Mouse (Mus musculus) small intestine, adult 10 weeks (tissue): ENCODE results near the gene Washc4. TPM values are rescaled to one million over a fixed set of nuclear protein-coding genes. Genes with fewer than 3 reads are reported as not detected.

Experiments
- polyA plus RNA-seq: library from polyadenylated mRNA; stranded (reverse); fragments of 350-450 nt; fragmentation: Illumina TruSeq; extraction: RNeasy Lipid Tissue Mini Kit (QIAGEN cat#74804); gene quantifications from one replicate; pipeline ENCODE4 v1.2.3, GENCODE M21; 2014; ENCODE audit warnings: low replicate concordance

Washc4 gene
- 41.2 TPM for polyA plus RNA-seq

GRCm38 (mm10) chr10:83543439-83544102, at the start of gene Washc4:
Gene Washc4 (plus strand): TSS chr10:83543752.

DNA sequence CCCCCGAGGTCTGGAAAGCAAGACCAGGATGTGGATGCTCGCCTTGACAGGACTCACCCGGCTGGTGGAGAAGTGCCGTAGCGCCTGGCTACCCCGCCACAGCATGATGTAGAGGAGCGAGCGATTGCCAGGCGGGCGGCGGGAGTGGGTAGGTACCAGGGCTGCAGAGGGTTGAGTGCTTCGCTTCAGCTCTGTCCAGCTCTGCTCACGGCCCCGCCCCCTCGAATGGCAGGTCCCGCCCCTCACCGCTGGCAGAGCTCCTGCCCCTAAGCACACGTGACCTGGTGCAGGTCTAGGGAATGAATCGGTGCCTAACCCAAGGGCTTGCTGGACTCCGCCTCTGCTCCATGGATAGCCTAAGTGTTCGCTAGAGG, 9.7 kb upstream of the Washc4 start, which contains the start of gene Aldh1l2:
Gene Aldh1l2 (minus strand): TSS at position 231 of the 374 bp plus-strand sequence.

Other genes starting within 250 kb of the Washc4 start
- gene Slc41a2, start 205.9 kb upstream of the Washc4 start, polyA plus RNA-seq, result 48.3 TPM
- gene D10Wsu102e, start 183.5 kb upstream of the Washc4 start, polyA plus RNA-seq, result 0.52 TPM
- 1.6 TPM for gene Aldh1l2, start 9.6 kb upstream of the Washc4 start, polyA plus RNA-seq
- 115 TPM for gene Appl2, start 105.0 kb downstream of the Washc4 start, polyA plus RNA-seq
- 1.8 TPM for gene 1500009L16Rik, start 179.1 kb downstream of the Washc4 start, polyA plus RNA-seq